Mouse (Mus musculus) heart, adult 8-10 months (tissue): Measurements from ENCODE around the gene Lca5. TPM values are rescaled to one million over a fixed set of nuclear protein-coding genes. Genes with fewer than 3 reads are reported as not detected.

Source experiments
- total RNA-seq, 4 experiments: library from RNA; stranded (reverse); gene quantifications; 2 replicates each; pipeline ENCODE4 v1.2.4; 2022

The Lca5 gene
- total RNA-seq, 4 experiments from 2014 or later = 2.0 to 3.3 (median 2.6) TPM

Other genes starting within 250 kb of the Lca5 start
- gene Sh3bgrl2, start 107.2 kb upstream of the Lca5 start, total RNA-seq = 1 to 10 TPM; 3.8 to 8.4 (median 5.4) TPM